Mouse (Mus musculus) ES-Bruce4 (cell line): ENCODE data around the gene Ang2. TPM values are rescaled to one million over a fixed set of nuclear protein-coding genes. Genes with fewer than 3 reads are reported as not detected.
"Not testable (repeated sequence)": the region's sequence is repeated elsewhere in the genome, so short reads cannot be mapped to it uniquely, and the experiment has no call there.

Experiments used
- H3K27ac ChIP-seq: 2 replicates; pipeline ENCODE4 v1.5.1; 2012; ENCODE audit warnings: low read length, inconsistent platforms; ENCODE audit not compliant: insufficient read depth
- H3K27me3 ChIP-seq: 2 replicates; pipeline ENCODE4 v1.6.1; 2012; ENCODE audit warnings: mild to moderate bottlenecking, low read length, inconsistent platforms; ENCODE audit not compliant: control insufficient read depth, poor library complexity, insufficient read depth, severe bottlenecking
- H3K36me3 ChIP-seq: 2 replicates; pipeline ENCODE4 v1.6.1; 2012; ENCODE audit warnings: inconsistent platforms, mild to moderate bottlenecking, low read length, moderate library complexity; ENCODE audit not compliant: control insufficient read depth, poor library complexity, insufficient read depth, severe bottlenecking
- H3K4me1 ChIP-seq: one replicate; pipeline ENCODE4 v1.8.1; 2011; ENCODE audit warnings: low read length; ENCODE audit not compliant: control insufficient read depth, insufficient read depth
- H3K4me3 ChIP-seq: 2 replicates; pipeline ENCODE4 v1.5.1; 2011; ENCODE audit warnings: low read depth, mild to moderate bottlenecking, low read length
- H3K9ac ChIP-seq: 2 replicates; pipeline ENCODE4 v1.6.1; 2012; ENCODE audit warnings: low read depth, mild to moderate bottlenecking, inconsistent platforms; ENCODE audit not compliant: poor library complexity, severe bottlenecking
- H3K9me3 ChIP-seq: replicated peaks from 2 replicates; pipeline ENCODE4 v1.6.1; 2012; ENCODE audit warnings: mild to moderate bottlenecking, low read length, inconsistent platforms; ENCODE audit not compliant: control insufficient read depth, poor library complexity, insufficient read depth, severe bottlenecking
- CTCF ChIP-seq: IDR thresholded peaks from one replicate; pipeline ENCODE4 v1.8.1; 2011; ENCODE audit warnings: low read depth, low read length
- EP300 ChIP-seq: IDR thresholded peaks from 2 replicates; pipeline ENCODE4 v1.6.1; 2011; ENCODE audit warnings: low read depth, low read length; ENCODE audit not compliant: insufficient read depth
- POLR2A ChIP-seq: IDR thresholded peaks from one replicate; pipeline ENCODE4 v1.8.1; 2011; ENCODE audit warnings: low read length; ENCODE audit not compliant: insufficient read depth
- polyA plus RNA-seq: library from polyadenylated mRNA; stranded (reverse); fragments of >200 nt; gene quantifications from 2 replicates; pipeline ENCODE4 v1.2.4, GENCODE M21; 2011; ENCODE audit warnings: low read depth; ENCODE audit not compliant: missing spikeins, insufficient read depth, insufficient read length

Gene Ang2
- polyA plus RNA-seq, 1 experiment = not detected

- Histone ChIP-seq H3K4me1 (no peaks in the 10 kb centered on the region), H3K36me3 (no peaks in the 10 kb centered on the region), H3K27ac (no peak within 1 kb of the TSS), H3K9me3 (no peaks in the 10 kb centered on the region), H3K9ac (no peak within 1 kb of the TSS), H3K4me3 (no peak within 1 kb of the TSS), H3K27me3 (no peaks in the 10 kb centered on the region)
- TF ChIP-seq CTCF (no peak), POLR2A (no peak), EP300 (no peak)
Observed at GRCm38 (mm10) chr14:51203115-51203514, 4.2 kb upstream of the Ang2 start, which contains the start of gene Ear14. TSS of gene Ear14 (plus strand) at chr14:51203391.

DNA sequence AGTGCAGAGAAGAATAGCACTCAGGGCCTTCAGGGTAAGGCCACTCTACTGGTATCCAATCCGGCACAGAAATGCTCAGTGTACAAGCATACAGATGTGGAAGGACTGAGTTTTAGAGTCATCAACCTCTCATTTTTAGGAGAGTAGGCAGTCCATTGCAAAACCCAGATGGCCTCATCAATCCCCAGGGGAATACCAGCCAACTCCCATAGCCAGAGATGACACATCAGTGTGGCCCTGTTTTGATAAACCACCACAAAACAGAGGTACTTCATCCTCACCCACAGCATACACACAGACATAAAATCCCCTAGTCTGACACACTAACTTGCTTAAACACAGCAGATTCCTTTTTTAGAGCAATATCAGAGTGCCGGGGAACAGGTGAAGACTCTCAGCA is 1.5 kb upstream of the Ang2 start:
- no peak overlapping the region for H3K27ac ChIP-seq
- H3K9me3 ChIP-seq = peaks cover 4% of the 10 kb centered on the region; the same call in 1 of the 2 replicates
- no peaks in the 10 kb centered on the region for H3K4me1 ChIP-seq
- TF ChIP-seq POLR2A (no peak), EP300 (no peak), CTCF (no peak)
- no peak overlapping the region for H3K9ac ChIP-seq
- H3K27me3 ChIP-seq = no peaks in the 10 kb centered on the region
- H3K4me3 ChIP-seq = no peak overlapping the region
- no peaks in the 10 kb centered on the region for H3K36me3 ChIP-seq

- H3K9ac ChIP-seq = no peak overlapping the region
- no peak for TF ChIP-seq CTCF
- TF ChIP-seq POLR2A = no peak
- no peak for TF ChIP-seq EP300
- H3K4me3 ChIP-seq = no peak overlapping the region
- H3K27me3 ChIP-seq = no peaks in the 10 kb centered on the region
- H3K9me3 ChIP-seq = peaks cover 4% of the 10 kb centered on the region; the same call in 1 of the 2 replicates
- H3K27ac ChIP-seq = no peak overlapping the region
- H3K4me1 ChIP-seq = no peaks in the 10 kb centered on the region
- no peaks in the 10 kb centered on the region for H3K36me3 ChIP-seq
Observed at GRCm38 (mm10) chr14:51200054-51200453, 1.1 kb upstream of the Ang2 start.

DNA sequence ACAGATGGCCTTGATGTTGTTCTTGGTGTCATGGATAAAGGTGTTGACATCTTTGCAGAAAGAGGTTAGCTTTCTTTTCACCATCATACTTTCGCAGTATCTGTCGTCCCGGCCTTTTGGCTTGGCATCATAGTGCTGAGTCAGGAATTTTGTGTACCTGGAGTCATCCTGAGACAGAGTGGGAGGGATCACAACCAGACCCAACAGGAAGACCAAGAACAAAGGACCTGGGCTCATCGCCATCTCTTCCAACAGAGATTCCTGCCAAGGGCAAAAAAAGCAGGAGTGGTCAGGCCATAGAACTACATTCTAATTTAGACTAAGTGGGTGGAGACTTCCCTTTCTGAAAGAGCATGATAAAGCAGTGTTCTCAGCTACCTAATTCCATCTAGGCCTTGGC is 3.3 kb downstream of the Ang2 start:
- Histone ChIP-seq H3K27ac (no peak overlapping the region), H3K27me3 (no peaks in the 10 kb centered on the region), H3K9ac (no peak overlapping the region), H3K36me3 (no peaks in the 10 kb centered on the region), H3K4me3 (no peak overlapping the region), H3K9me3 (peaks cover 4% of the 10 kb centered on the region; the same call in 1 of the 2 replicates), H3K4me1 (no peaks in the 10 kb centered on the region)
- TF ChIP-seq POLR2A (no peak), CTCF (no peak), EP300 (no peak)

GRCm38 (mm10) chr14:51181051-51181450 is 17.9 kb downstream of the Ang2 start:
- not testable (repeated sequence) for H3K27me3 ChIP-seq, H3K4me3 ChIP-seq, H3K36me3 ChIP-seq

GRCm38 (mm10) chr14:51173843-51174242 is 25.1 kb downstream of the Ang2 start:
- Histone ChIP-seq H3K9me3 (no peaks in the 10 kb centered on the region), H3K27ac (no peak overlapping the region), H3K4me1 (no peaks in the 10 kb centered on the region), H3K4me3 (no peak overlapping the region), H3K36me3 (no peaks in the 10 kb centered on the region), H3K9ac (no peak overlapping the region), H3K27me3 (no peaks in the 10 kb centered on the region)
- TF ChIP-seq CTCF = no peak

More at GRCm38 (mm10) chr14:51181051-51181450, 17.9 kb downstream of the Ang2 start:
- not testable (repeated sequence) for H3K4me1 ChIP-seq, H3K9ac ChIP-seq, H3K9me3 ChIP-seq, H3K27ac ChIP-seq

DNA sequence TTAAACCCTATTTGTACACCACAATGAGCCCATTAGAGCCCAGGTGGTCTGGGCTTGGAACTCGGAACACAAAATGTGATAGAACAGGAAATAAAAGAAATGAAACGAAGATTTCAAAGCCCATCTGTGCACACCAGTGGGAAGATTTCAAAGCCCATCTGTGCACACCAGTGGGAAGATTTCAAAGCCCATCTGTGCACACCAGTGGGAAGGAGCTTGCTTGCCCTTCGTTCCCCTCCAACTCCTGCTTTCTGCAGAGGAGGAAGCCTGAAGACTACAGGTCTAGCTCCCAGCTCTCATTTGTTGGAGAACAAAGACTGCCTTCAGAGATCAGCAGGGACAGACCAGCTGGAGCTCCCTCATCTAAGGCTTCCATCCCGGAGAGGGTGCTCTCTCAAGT is 26.0 kb downstream of the Ang2 start:
- H3K4me1 ChIP-seq, H3K9ac ChIP-seq, H3K36me3 ChIP-seq, H3K4me3 ChIP-seq, H3K27ac ChIP-seq, H3K9me3 ChIP-seq, H3K27me3 ChIP-seq: not testable (repeated sequence)
